Mouse (Mus musculus) neutrophil, adult 5-6 weeks (primary cell): ENCODE measurements around the gene Slit3. TPM values are rescaled to one million over a fixed set of nuclear protein-coding genes. Genes with fewer than 3 reads are reported as not detected.

Experiments used
- ATAC-seq: fragments of 151-379, 151-347 bp; 2 replicates; pipeline ENCODE4 v1.8.0; 2017; ENCODE audit warnings: mild to moderate bottlenecking, moderate TSS enrichment; ENCODE audit not compliant: insufficient number of reproducible peaks, poor library complexity, low FRiP score, severe bottlenecking; ENCODE audit errors: extremely low read depth
- total RNA-seq: library from RNA; stranded (forward); fragments of 200-1000 nt; gene quantifications from 2 replicates; pipeline ENCODE4 v1.2.3, GENCODE M21; 2017

The Slit3 gene
- total RNA-seq, 1 experiment from 2014 or later: not detected

GRCm38 (mm10) chr11:35121611-35121959 is 561 bp downstream of the Slit3 start:
- ATAC-seq: no peak

DNA sequence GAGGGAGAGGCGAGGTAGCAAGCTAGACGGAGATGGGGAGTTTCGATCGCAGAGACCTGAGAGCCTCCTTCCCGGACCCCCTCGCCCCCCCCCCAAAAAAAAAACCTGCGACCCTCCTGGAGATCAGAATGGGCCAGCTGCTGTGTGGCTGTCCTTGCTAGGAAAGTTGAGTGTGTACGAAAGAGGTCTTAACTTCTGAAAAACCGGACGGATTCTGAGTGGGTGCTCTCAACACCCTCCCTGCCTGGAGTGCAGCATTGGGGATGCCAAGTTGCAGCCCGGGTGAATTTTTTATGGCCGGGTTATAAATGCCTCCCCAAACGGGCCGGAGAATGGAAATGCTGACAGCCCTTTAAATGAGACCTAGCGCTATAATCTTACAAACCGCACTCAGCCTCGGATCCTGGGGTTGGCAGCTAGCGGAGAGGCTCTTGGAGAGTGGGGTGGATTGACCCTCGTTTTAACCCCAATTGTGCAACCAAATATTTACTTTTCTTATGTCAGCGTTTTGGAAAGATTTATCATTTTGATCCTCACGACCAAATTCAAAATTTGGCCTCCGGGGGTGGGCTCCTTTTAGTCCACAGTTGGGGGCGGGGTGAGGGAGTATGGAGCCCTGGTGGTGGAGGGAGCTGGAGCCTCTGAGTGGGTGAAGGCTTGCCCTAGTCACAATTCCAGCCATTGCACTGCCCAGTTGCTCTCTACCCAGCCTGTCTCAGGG is 1.2 kb downstream of the Slit3 start:
- ATAC-seq: no peak

DNA sequence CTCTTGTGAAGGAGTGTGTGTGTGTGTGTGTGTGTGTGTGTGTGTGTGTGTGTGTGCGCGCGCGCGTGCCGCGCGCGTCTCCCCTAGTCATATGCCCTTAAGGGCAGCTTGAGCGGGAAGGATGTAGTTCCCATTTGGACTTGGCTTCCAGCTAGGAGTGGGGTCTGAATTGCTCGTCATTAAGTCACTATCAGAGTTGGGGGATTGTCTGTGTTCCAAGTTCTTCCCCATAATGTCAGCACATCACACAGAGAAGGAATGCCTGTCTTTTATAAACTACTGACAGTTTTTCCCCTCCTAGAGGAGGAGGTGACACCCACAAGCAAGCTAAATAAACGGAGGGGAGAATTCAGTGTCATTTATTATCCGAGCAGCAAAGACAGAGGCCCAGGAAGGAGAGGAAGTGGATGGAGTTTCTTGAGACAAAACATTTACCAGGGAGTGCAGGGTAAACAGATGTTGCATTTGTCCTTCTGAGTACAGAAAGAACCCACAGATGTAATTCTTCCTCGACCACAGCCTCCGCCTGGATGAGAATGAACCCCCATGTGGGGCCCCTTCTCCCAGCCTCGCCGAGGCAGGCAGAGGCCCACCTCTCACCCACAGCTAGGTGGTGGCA is 3.6 kb downstream of the Slit3 start:
- ATAC-seq: no peak

GRCm38 (mm10) chr11:35125108-35125490 is 4.1 kb downstream of the Slit3 start:
- ATAC-seq: no peak

- no peak for ATAC-seq
These were observed 10.7 kb downstream of the Slit3 start for GRCm38 (mm10) chr11:35131740-35132139.

DNA sequence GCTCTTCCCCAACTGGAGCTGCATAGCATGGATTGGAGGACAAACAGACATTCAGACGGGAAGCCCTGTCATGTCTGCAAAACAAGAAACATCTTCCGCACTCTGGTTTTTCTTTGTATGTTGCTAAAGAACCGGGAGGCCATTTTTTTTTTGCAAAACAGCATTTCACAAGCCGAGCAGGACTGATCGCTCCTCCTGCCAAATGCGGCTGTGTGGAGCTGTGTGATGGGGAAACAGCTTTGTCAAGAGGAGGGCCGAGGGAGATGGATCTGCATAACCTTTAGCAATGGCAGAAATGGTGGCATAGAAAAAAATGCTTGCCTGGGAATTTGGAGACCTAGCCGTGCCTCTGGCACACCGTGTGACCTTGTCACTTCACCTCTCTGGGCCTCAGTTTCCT is 15.6 kb downstream of the Slit3 start:
- ATAC-seq: no peak

DNA sequence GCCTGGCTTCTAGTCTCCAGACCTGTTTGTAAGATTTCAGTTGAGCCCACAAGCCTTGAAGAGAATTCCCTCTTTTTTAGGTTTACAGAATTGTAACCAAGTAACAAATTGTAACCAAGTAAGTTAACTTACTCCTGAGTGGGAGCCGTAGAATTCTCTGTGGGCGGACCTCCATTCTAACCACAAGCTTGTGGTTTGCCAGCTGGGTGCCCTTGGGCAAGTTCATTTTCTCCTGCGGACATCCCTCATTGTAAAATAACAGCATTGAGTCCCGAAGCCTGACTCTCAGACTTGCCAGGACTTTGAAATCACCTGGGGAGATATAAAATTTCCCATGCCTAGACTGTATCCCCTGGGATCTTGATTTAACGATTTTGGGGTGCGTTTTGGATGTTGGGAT is 19.1 kb downstream of the Slit3 start:
- ATAC-seq: no peak

GRCm38 (mm10) chr11:35142202-35142601 is 21.2 kb downstream of the Slit3 start:
- ATAC-seq: no peak

- no peak for ATAC-seq
These were observed 21.8 kb downstream of the Slit3 start for GRCm38 (mm10) chr11:35142698-35143360.

DNA sequence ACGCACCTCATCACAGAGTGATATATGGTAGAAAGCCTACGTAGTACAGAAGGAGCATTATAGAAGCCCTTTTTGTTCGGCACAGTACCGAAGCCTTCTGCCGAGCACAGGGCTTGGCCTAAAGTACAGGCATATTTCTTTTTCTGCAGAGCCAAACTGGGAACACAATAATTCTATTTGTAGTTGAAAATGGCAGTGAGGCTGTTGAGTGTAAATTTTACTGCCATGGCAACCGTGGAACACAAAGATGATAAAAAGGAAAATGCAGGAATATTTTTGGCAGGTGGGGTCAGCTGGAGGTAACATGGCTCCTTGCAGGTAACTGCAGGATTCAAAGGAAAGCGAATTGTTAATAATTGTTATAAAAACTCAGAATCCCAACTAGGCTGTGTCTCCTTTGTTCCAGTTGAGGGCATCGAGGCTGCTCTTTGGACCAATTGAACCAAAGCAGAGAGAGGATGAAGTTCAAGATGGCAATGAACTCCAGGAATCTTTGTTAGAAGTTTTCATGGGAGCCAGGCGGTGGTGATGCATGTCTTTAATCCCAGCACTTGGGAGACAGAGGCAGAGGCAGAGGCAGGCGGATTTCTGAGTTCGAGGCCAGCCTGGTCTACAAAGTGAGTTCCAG is 26.9 kb downstream of the Slit3 start:
- ATAC-seq: no peak

DNA sequence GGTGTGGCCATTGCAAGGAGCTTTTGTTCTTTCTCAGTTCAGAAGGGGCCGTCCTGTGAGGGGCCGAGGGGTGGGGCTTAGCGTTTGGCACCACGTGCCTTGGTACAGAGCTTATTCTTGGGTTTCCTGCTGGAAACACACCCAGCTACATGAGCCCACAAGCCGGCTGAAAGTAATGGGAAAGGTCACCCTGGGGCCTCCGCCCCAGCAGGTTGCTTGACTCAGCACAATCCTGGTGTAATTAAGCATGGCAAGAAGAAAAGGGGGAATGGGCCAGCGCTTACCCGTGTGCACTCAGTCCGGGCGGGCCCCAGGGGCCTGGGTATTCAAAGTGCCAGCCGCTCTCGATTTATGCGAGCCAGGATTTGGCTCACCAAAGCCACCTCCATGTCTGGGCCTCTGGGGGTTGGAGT is 30.5 kb downstream of the Slit3 start:
- ATAC-seq: no peak

- no peak for ATAC-seq
These were observed 31.9 kb downstream of the Slit3 start for GRCm38 (mm10) chr11:35152875-35153274.

- ATAC-seq: no peak
These were observed 33.4 kb downstream of the Slit3 start for GRCm38 (mm10) chr11:35154449-35154848.

DNA sequence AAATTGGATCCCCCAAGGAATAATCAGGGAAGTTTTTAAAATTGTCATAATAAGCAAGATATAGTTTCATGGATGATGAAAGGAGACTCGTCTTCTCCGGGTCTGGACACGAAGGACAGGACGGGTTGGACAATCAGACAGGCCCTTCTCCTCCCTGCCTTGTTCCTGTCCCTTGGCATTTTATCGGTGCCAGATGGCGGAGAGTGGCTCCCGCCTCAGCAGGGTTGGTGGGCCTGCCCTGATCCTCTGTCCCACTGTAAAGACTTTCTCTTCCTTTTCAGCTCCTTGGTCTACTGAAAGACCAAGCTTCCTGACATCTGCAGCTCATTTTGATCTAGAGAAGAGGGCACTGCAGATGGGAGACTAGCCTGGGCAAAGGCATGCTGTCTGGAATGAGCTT is 34.3 kb downstream of the Slit3 start:
- no peak for ATAC-seq

GRCm38 (mm10) chr11:35156676-35157075 is 35.7 kb downstream of the Slit3 start:
- ATAC-seq: no peak

GRCm38 (mm10) chr11:35160682-35161211 is 39.7 kb downstream of the Slit3 start:
- ATAC-seq: no peak

GRCm38 (mm10) chr11:35163396-35163795 is 42.4 kb downstream of the Slit3 start:
- no peak for ATAC-seq

- no peak for ATAC-seq
These were observed 46.2 kb downstream of the Slit3 start for GRCm38 (mm10) chr11:35167176-35167575.

GRCm38 (mm10) chr11:35171505-35171904 is 50.5 kb downstream of the Slit3 start:
- no peak for ATAC-seq

DNA sequence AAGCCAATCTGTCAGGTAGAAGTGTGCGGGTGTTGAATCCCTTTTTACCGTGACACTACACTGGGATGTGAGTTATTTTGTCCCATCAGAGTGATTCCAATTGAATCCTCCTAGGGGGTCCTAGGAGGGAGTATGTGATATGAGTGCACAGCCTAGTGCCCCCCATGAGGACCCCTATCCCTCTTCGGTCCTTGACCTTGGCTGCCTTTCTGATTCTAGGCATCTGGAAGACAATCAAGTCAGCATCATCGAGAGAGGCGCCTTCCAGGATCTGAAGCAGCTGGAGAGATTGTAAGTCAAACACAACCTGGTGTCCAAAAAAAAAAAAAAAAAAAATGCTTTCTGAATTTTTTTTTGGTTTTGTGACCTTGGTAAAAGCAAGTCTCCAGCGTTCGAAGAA is 56.5 kb downstream of the Slit3 start:
- ATAC-seq: no peak
